In the genomic region with DNA sequence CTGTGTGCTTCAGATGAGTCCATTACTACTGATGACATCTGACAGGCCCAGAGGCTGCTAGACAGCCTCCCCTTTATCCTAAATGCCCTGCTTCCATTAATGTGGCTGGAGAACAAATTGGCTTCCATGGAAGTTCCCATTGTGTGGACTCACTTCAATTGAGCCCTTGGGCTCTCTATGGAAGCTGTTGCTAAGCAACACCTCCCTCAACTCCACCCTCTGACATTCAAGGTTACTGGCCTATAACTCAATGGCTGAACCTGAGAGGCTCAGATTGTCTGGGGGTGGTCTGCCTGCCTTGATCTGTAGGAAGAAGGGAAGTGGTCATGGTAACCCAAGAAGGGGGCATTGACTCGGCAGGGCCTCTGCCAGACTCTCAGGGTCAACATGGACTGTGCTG, we compare ENCODE assay signal across 17 mouse cellular contexts. TPM values are rescaled to one million over a fixed set of nuclear protein-coding genes. Genes with fewer than 3 reads are reported as not detected.
DNase-seq lines count a peak whose midpoint lies in the region; ATAC-seq lines count a peak whose summit lies in the region.
"Had no signal": no experiment of that assay in that cellular context is flagged by ENCODE, and none has a peak within 500 bp of the region (broad histone marks: within the 10 kb centered on the region; RNA-seq: fewer than 3 reads in every experiment).

No protein-coding gene starts in this region.

- no peak overlapping the region for H3K4me3 ChIP-seq in forebrain, embryonic 13.5 days
- no peak overlapping the region for H3K4me3 ChIP-seq in midbrain, embryonic 12.5 days
- H3K4me3 ChIP-seq: heart, embryonic 13.5 days; limb, embryonic 10.5 days had no signal

- H3K27ac ChIP-seq in forebrain, embryonic 13.5 days = no peak overlapping the region
- H3K27ac ChIP-seq in midbrain, embryonic 12.5 days (replicated peaks) = no peak overlapping the region
- H3K27ac ChIP-seq: heart, embryonic 13.5 days; limb, embryonic 10.5 days had no signal

- H3K4me1 ChIP-seq in forebrain, embryonic 13.5 days = peaks cover 9% of the 10 kb centered on the region
- H3K4me1 ChIP-seq in midbrain, embryonic 12.5 days = peaks cover 10% of the 10 kb centered on the region
- H3K4me1 ChIP-seq: heart, embryonic 13.5 days had no signal

- no peaks in the 10 kb centered on the region for H3K27me3 ChIP-seq in forebrain, embryonic 13.5 days
- peaks cover 75% of the 10 kb centered on the region for H3K27me3 ChIP-seq in midbrain, embryonic 12.5 days
- H3K27me3 ChIP-seq: Patski had no signal

- ATAC-seq in forebrain, embryonic 13.5 days = 0 out of 2 replicates have a peak, but pooled peaks have one; percentile 48
- peak; percentile 84 for ATAC-seq in midbrain, embryonic 12.5 days (ENCODE audit: low FRiP score, low read depth)
- ATAC-seq: inflammation-experienced regulatory T-cells, adult 6 months; Patski had no signal

- no peak overlapping the region for H3K4me2 ChIP-seq in forebrain, embryonic 13.5 days
- no peak overlapping the region for H3K4me2 ChIP-seq in midbrain, embryonic 12.5 days (replicated peaks)
- H3K4me2 ChIP-seq: heart, embryonic 13.5 days had no signal

- H3K36me3 ChIP-seq in forebrain, embryonic 13.5 days (ENCODE audit: poor library complexity, severe bottlenecking) = no peaks in the 10 kb centered on the region
- H3K36me3 ChIP-seq in midbrain, embryonic 12.5 days = no peaks in the 10 kb centered on the region
- H3K36me3 ChIP-seq: heart, embryonic 13.5 days; limb, embryonic 10.5 days had no signal

- 4% methylated on average over 1 of the region's 1 CpGs for WGBS in forebrain, embryonic 13.5 days
- 11% methylated on average over 1 of the region's 1 CpGs for WGBS in midbrain, embryonic 12.5 days

- H3K9me3 ChIP-seq in forebrain, embryonic 13.5 days (replicated peaks) = no peaks in the 10 kb centered on the region
- no peaks in the 10 kb centered on the region for H3K9me3 ChIP-seq in midbrain, embryonic 12.5 days
- H3K9me3 ChIP-seq: heart, embryonic 13.5 days; limb, embryonic 10.5 days had no signal

- no peak overlapping the region for H3K9ac ChIP-seq in forebrain, embryonic 13.5 days
- no peak overlapping the region for H3K9ac ChIP-seq in midbrain, embryonic 12.5 days (replicated peaks)
- H3K9ac ChIP-seq: heart, embryonic 13.5 days had no signal

- peak; percentile 45 for DNase-seq in ES-CJ7 (ENCODE audit: low read depth, low spot score)
- DNase-seq in brain, adult 2 months (ENCODE audit: low read depth, low spot score) = peak; percentile 9
- DNase-seq in ovary, adult 18-20 months (ENCODE audit: low spot score) = no peak
- no peak for DNase-seq in gastrocnemius, postnatal 10 days
- no peak for DNase-seq in cerebellum, adult 8-10 months
- no peak for DNase-seq in gastrocnemius, postnatal 25 days
- DNase-seq: adrenal gland, postnatal 14 days; cerebellum, adult 11 months; gastrocnemius, postnatal 14 days; lung, adult 18-20 months had no signal

RNA-seq across cellular contexts. Expression of a gene that starts 26.8 kb away (rescaled TPM):
- 0.08 and 0.15 TPM in 2 replicates for polyA plus RNA-seq in forebrain, embryonic 13.5 days (2015; fragmentation: Nextera tagmentation; extraction: Ambion mirVana)
- 0.08 and 0.26 TPM in 2 replicates for polyA plus RNA-seq in midbrain, embryonic 12.5 days (2016; fragmentation: Nextera tagmentation; extraction: Ambion mirVana)
- under 1 TPM; 0.23 to 0.34 TPM for total RNA-seq in gastrocnemius, postnatal 10 days (2021)
- total RNA-seq in gastrocnemius, postnatal 25 days (2021) = under 1 TPM; 0.15 to 0.88 TPM
- polyA plus RNA-seq: inflammation-experienced regulatory T-cells, adult 6 months had no signal

RNA-seq across cellular contexts. Expression of a gene that starts 57.2 kb away (rescaled TPM):
- polyA plus RNA-seq in forebrain, embryonic 13.5 days (2015; fragmentation: Nextera tagmentation; extraction: Ambion mirVana) = 0.15 TPM in 1 of 2 replicates, not detected in the other
- not detected in 2 replicates for polyA plus RNA-seq in midbrain, embryonic 12.5 days (2016; fragmentation: Nextera tagmentation; extraction: Ambion mirVana)
- 100 to 1,000 TPM; 162 to 173 TPM for total RNA-seq in gastrocnemius, postnatal 10 days (2021)
- 100 to 1,000 TPM in 1 of 2 experiments, 10 to 100 TPM in 1; 82.3 to 109 TPM for total RNA-seq in gastrocnemius, postnatal 25 days (2021)
- total RNA-seq: adrenal gland, postnatal 14 days; megakaryocyte, adult 5-6 weeks had no signal
- polyA plus RNA-seq: inflammation-experienced regulatory T-cells, adult 6 months; Patski had no signal

Comparison
In these comparisons a context has a peak if more than half of its experiments do, and no peak if none do; other contexts are left out.
1. DNase-seq: peak in ES-CJ7 (single experiment) and brain, adult 2 months (single experiment); none in ovary, adult 18-20 months (single experiment), gastrocnemius, postnatal 10 days (single experiment), cerebellum, adult 8-10 months (single experiment) and gastrocnemius, postnatal 25 days (single experiment).